Mouse (Mus musculus) small intestine, adult 2 months (tissue): ENCODE results near the gene Pou2f2. TPM values are rescaled to one million over a fixed set of nuclear protein-coding genes. Genes with fewer than 3 reads are reported as not detected.

Source experiments
- H3K27ac ChIP-seq: fragments of 200-500 bp; 2 replicates; pipeline ENCODE4 v1.5.1; 2012; ENCODE audit warnings: low read depth, low read length, control low read depth, inconsistent platforms; ENCODE audit not compliant: insufficient read depth
- H3K27me3 ChIP-seq: fragments of 200-500 bp; 2 replicates; pipeline ENCODE4 v1.6.1; 2012; ENCODE audit warnings: mild to moderate bottlenecking, moderate library complexity, low read length, inconsistent platforms; ENCODE audit not compliant: control insufficient read depth, insufficient read depth
- H3K36me3 ChIP-seq: fragments of 200-500 bp; 2 replicates; pipeline ENCODE4 v1.6.1; 2012; ENCODE audit warnings: mild to moderate bottlenecking, low read length, control low read depth, inconsistent platforms; ENCODE audit not compliant: control insufficient read depth, insufficient read depth
- H3K4me1 ChIP-seq: fragments of 200-500 bp; 2 replicates; pipeline ENCODE4 v1.6.1; 2012; ENCODE audit warnings: low read length, inconsistent platforms, mixed read lengths; ENCODE audit not compliant: control insufficient read depth, insufficient read depth, insufficient read length
- H3K4me3 ChIP-seq: fragments of 200-500 bp; 2 replicates; pipeline ENCODE4 v1.5.1; 2012; ENCODE audit warnings: low read depth, mild to moderate bottlenecking, control low read depth, inconsistent platforms, low read length, moderate library complexity
- CTCF ChIP-seq: fragments of 200-500 bp; IDR thresholded peaks from 2 replicates; pipeline ENCODE4 v1.5.1; 2012; ENCODE audit warnings: low read depth, mild to moderate bottlenecking, control low read depth, inconsistent platforms, low read length, moderate library complexity, mixed read lengths; ENCODE audit not compliant: insufficient replicate concordance, insufficient read length; ENCODE audit errors: extremely low read depth
- POLR2A ChIP-seq: fragments of 200-500 bp; IDR thresholded peaks from 2 replicates; pipeline ENCODE4 v1.6.1; 2012; ENCODE audit warnings: low read depth, mild to moderate bottlenecking, control low read depth, inconsistent platforms, low read length, moderate library complexity
- WGBS: fragments of 180-500 bp; shearing (Covaris S2); methylation state at CpG from one replicate; pipeline ENCODE4 v1.1.7; 2018; 5-methylcytosine and 5-hydroxymethylcytosine counted together
- polyA plus RNA-seq: library from polyadenylated mRNA; depleted of rRNA; stranded (reverse); fragments of >200 nt; gene quantifications from 2 replicates; pipeline ENCODE4 v1.2.3, GENCODE M21; 2012

Gene Pou2f2
- polyA plus RNA-seq, 1 experiment: 6.9 TPM

GRCm38 (mm10) chr7:25088968-25089367, 90.6 kb downstream of the Pou2f2 start:
- WGBS: 15% methylated on average over 11 of the region's 11 CpGs
- H3K27me3 ChIP-seq: no peaks in the 10 kb centered on the region
- no peak for TF ChIP-seq POLR2A
- no peak for TF ChIP-seq CTCF
- H3K4me1 ChIP-seq: peaks cover 3% of the 10 kb centered on the region
- H3K4me3 ChIP-seq: no peak overlapping the region
- H3K36me3 ChIP-seq: peaks cover 1% of the 10 kb centered on the region; the same call in 1 of the 2 replicates
- no peak overlapping the region for H3K27ac ChIP-seq

GRCm38 (mm10) chr7:25088531-25088930, 91.0 kb downstream of the Pou2f2 start:
- WGBS: 40% methylated on average over 10 of the region's 10 CpGs
- peaks cover 3% of the 10 kb centered on the region for H3K4me1 ChIP-seq
- TF ChIP-seq CTCF (no peak), POLR2A (no peak)

GRCm38 (mm10) chr7:25087972-25088371, 91.6 kb downstream of the Pou2f2 start:
- Histone ChIP-seq H3K4me1 (peaks cover 3% of the 10 kb centered on the region), H3K4me3 (no peak overlapping the region), H3K27me3 (no peaks in the 10 kb centered on the region), H3K27ac (no peak overlapping the region), H3K36me3 (peaks cover 7% of the 10 kb centered on the region)
- 64% methylated on average over 5 of the region's 5 CpGs for WGBS
- TF ChIP-seq POLR2A (no peak), CTCF (no peak)

More at GRCm38 (mm10) chr7:25088531-25088930, 91.0 kb downstream of the Pou2f2 start:
- Histone ChIP-seq H3K27ac (no peak overlapping the region), H3K36me3 (peaks cover 1% of the 10 kb centered on the region; the same call in 1 of the 2 replicates), H3K4me3 (no peak overlapping the region), H3K27me3 (no peaks in the 10 kb centered on the region)

DNA sequence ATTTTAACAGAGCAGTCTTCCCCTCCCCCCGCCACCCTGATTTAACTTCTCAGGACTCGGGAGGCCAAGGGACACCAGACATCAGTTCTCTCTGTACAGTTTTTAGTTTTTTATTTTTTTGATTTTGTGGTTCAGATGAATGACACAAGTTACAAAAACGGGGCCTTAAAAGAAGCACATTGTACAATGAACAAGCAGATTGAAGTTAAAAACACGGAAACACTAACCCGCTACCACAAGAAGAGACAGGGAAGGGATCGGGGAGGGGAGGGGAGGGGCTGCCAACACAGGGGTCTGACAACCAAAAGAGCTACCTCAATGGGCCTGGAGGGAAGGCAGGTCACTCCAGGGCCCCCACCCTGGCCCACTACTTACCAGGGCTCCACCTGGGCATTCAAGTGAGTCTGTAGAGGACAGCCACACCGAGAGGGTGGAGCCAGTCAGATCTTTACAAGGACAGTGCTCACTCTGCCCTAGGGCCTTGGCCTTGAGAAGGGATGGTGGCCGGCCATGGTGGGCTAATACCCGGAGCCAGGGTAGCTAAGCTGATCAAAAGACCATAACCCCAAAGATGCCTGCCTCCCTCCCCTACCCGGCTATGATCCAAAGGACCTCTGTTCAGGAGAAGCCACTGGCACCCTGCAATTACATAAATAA, 92.1 kb downstream of the Pou2f2 start:
- peaks cover 3% of the 10 kb centered on the region for H3K4me1 ChIP-seq
- H3K36me3 ChIP-seq: peaks cover 11% of the 10 kb centered on the region
- no peaks in the 10 kb centered on the region for H3K27me3 ChIP-seq
- H3K4me3 ChIP-seq: no peak overlapping the region
- WGBS: 72% methylated on average over 10 of the region's 10 CpGs
- H3K27ac ChIP-seq: no peak overlapping the region
- TF ChIP-seq CTCF: no peak
- no peak for TF ChIP-seq POLR2A

GRCm38 (mm10) chr7:25086656-25087055, 92.9 kb downstream of the Pou2f2 start:
- H3K4me1 ChIP-seq: peaks cover 3% of the 10 kb centered on the region
- no peaks in the 10 kb centered on the region for H3K27me3 ChIP-seq
- H3K27ac ChIP-seq: no peak overlapping the region
- H3K4me3 ChIP-seq: no peak overlapping the region
- peak; percentile 41; the same call in 1 of the 2 replicates for TF ChIP-seq CTCF
- no peak for TF ChIP-seq POLR2A
- WGBS: 59% methylated on average over 3 of the region's 3 CpGs
- H3K36me3 ChIP-seq: peaks cover 18% of the 10 kb centered on the region

DNA sequence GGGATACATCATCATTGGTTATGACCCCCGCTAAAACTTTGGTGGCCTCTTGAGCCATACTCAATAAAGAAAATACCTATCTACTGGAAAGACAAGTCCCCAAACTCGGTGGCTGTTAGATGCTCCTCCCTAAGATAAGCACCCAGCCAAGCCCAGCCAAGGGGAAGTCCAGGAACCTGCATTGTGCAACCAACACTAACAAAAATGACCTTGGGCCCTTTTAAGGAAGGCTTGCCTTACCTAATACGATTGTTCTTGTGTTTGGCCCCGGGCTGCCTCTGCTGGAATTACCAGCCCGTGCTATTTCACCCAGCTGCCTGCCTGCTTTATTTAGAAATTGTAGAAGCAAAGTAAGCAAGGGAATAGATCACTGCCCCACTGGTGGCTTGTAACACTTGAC, 94.9 kb downstream of the Pou2f2 start:
- H3K27me3 ChIP-seq: no peaks in the 10 kb centered on the region
- no peak overlapping the region; the same call in 1 of the 2 replicates for H3K27ac ChIP-seq
- H3K4me3 ChIP-seq: no peak overlapping the region
- H3K4me1 ChIP-seq: peaks cover 3% of the 10 kb centered on the region; the same call in 1 of the 2 replicates
- WGBS: 10% methylated on average over 5 of the region's 5 CpGs
- peaks cover 38% of the 10 kb centered on the region for H3K36me3 ChIP-seq
- TF ChIP-seq POLR2A: no peak
- no peak for TF ChIP-seq CTCF

DNA sequence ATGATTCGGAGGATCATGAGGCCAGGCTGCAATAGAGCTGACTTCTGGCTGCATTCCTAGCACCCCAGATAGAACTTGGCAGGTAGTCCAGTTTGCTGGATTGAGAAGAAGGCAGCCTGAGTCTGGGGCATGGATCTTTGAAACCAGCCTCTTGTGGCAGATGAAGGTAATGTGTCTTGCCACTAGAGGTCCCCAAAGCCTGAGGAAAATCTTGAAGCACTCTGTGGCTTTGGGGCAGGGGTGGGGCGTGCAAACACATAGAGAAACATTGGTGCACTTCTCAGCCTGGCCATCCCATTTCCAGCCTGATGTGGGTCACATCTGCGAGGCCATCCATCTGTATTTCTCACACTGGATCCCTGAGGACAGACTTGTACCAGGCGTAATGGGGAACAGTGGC, 97.0 kb downstream of the Pou2f2 start:
- peaks cover 39% of the 10 kb centered on the region for H3K36me3 ChIP-seq
- whole genome bisulfite sequencing: 70% methylated on average over 4 of the region's 4 CpGs
- no peak overlapping the region for H3K27ac ChIP-seq
- TF ChIP-seq POLR2A (no peak), CTCF (peak; percentile 42; the same call in 1 of the 2 replicates)
- no peaks in the 10 kb centered on the region for H3K27me3 ChIP-seq
- no peak overlapping the region for H3K4me3 ChIP-seq
- peaks cover 5% of the 10 kb centered on the region; the same call in 1 of the 2 replicates for H3K4me1 ChIP-seq

GRCm38 (mm10) chr7:25080431-25080830, 99.1 kb downstream of the Pou2f2 start:
- Histone ChIP-seq H3K36me3 (peaks cover 39% of the 10 kb centered on the region), H3K4me1 (peaks cover 9% of the 10 kb centered on the region; the same call in 1 of the 2 replicates), H3K27ac (no peak overlapping the region), H3K4me3 (no peak overlapping the region), H3K27me3 (no peaks in the 10 kb centered on the region)
- WGBS: 90% methylated on average over 13 of the region's 13 CpGs
- TF ChIP-seq CTCF (no peak), POLR2A (no peak)
